Mouse (Mus musculus) liver, embryonic 13.5 days (tissue): ENCODE measurements around the gene Cyb5rl. TPM values are rescaled to one million over a fixed set of nuclear protein-coding genes. Genes with fewer than 3 reads are reported as not detected.
"Not testable (repeated sequence)": the region's sequence is repeated elsewhere in the genome, so short reads cannot be mapped to it uniquely, and the experiment has no call there.

Source experiments
- ATAC-seq: fragments of 200-750 bp; cut with Nextera tagmentation; 2 replicates; pipeline ENCODE4 v1.8.0; 2017; ENCODE audit warnings: low read depth, mild to moderate bottlenecking, moderate number of reproducible peaks, moderate library complexity
- DNase-seq: peaks from one replicate; pipeline ENCODE4 v3.0.0; 2022
- H3K27ac ChIP-seq: fragments of 300-500 bp; sonication (generic); 2 replicates; pipeline ENCODE4 v1.5.1; 2015; ENCODE audit warnings: moderate library complexity, mild to moderate bottlenecking, inconsistent platforms
- H3K27me3 ChIP-seq: fragments of 300-500 bp; sonication (generic); 2 replicates; pipeline ENCODE4 v1.6.1; 2015; ENCODE audit warnings: mild to moderate bottlenecking, inconsistent platforms
- H3K36me3 ChIP-seq: fragments of 300-500 bp; sonication (generic); 2 replicates; pipeline ENCODE4 v1.6.1; 2015; ENCODE audit warnings: mild to moderate bottlenecking, inconsistent platforms
- H3K4me1 ChIP-seq: fragments of 300-500 bp; sonication (generic); replicated peaks from 2 replicates; pipeline ENCODE4 v1.6.1; 2015; ENCODE audit warnings: inconsistent platforms
- H3K4me2 ChIP-seq: fragments of 300-500 bp; sonication (generic); 2 replicates; pipeline ENCODE4 v1.6.1; 2015; ENCODE audit warnings: inconsistent platforms, mild to moderate bottlenecking, moderate library complexity
- H3K4me3 ChIP-seq: fragments of 300-500 bp; sonication (generic); replicated peaks from 2 replicates; pipeline ENCODE4 v1.5.1; 2015; ENCODE audit warnings: mild to moderate bottlenecking, inconsistent platforms
- H3K9ac ChIP-seq: fragments of 300-500 bp; sonication (generic); 2 replicates; pipeline ENCODE4 v1.6.1; 2015; ENCODE audit warnings: mild to moderate bottlenecking, inconsistent platforms
- H3K9me3 ChIP-seq: fragments of 300-500 bp; sonication (generic); replicated peaks from 2 replicates; pipeline ENCODE4 v1.6.1; 2016; ENCODE audit warnings: inconsistent platforms
- WGBS: fragments of 180-500 bp; shearing (Covaris S2); methylation state at CpG from one replicate; pipeline ENCODE4 v1.1.7; 2015; ENCODE audit not compliant: insufficient replicate concordance; 5-methylcytosine and 5-hydroxymethylcytosine counted together
- polyA plus RNA-seq: library from polyadenylated mRNA; unstranded; fragments of >200 nt; fragmentation: Nextera tagmentation; extraction: Ambion mirVana; gene quantifications from 2 replicates; pipeline ENCODE4 v1.2.1, GENCODE M21; 2015

Gene Cyb5rl
- polyA plus RNA-seq, 1 experiment from 2014 or later, result 2.6 TPM

DNA sequence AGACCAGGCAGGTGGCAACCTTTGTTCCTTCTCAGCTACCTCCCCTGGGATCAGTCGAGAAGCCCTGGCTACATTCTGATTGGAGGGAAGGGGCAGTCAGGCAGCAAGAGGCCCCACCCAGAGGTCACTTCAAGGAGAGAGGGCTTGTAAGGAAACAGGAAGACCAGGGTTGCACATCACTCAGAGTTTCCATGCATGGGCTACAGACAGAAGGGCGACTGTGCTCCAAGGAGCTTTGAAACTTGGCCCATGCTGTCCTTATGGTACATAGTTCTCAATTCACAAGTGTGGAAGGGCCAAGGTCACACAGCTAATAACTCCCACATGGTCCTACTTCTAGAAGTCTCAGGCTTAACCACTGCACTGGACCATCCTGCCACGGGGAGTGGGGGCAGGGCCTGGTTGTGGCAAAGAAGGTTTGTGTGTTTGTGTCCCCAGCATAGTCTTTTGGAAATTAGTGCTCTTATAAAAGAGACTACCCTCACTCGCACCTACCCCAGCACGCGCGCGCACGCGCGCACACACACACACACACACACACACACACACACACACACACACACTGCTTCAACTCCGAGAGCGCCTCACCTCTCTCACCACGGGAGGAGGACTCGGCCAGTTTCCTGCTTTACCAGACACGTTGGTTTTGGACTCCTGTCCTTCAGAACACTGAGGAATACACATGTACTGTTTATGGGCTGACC, 27.8 kb downstream of the Cyb5rl start:
- H3K36me3 ChIP-seq, result no peaks in the 10 kb centered on the region
- no peak overlapping the region for H3K9ac ChIP-seq
- no peak for ATAC-seq
- H3K4me2 ChIP-seq, result no peak overlapping the region
- peaks cover 20% of the 10 kb centered on the region for H3K4me1 ChIP-seq
- H3K9me3 ChIP-seq, result no peaks in the 10 kb centered on the region
- no peak overlapping the region for H3K27ac ChIP-seq
- H3K4me3 ChIP-seq, result no peak overlapping the region
- 69% methylated on average over 16 of the region's 16 CpGs for WGBS
- H3K27me3 ChIP-seq, result no peaks in the 10 kb centered on the region
- DNase-seq, result no peak

DNA sequence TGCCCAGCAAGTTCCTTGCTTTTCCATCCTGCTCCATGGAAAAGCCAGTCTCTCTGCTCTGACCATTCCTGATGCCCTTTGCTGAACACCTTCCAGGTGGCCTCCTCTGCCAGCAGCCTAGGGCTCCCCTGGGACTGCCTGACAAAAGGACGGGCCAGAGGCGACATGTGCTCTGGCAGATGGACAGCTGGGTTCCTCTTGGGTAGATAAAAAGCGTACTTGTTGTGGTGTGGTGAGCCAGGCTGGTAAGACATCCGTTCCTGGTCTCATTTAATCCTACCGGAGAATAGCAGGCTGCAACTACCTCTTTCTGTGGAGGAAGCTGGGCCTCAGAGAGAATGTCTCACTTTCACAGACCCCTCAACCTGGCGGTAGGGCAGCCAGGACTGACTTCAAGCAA, 29.3 kb downstream of the Cyb5rl start:
- no peak overlapping the region for H3K4me3 ChIP-seq
- H3K27ac ChIP-seq, result peak overlapping the region; percentile 20; the same call in 1 of the 2 replicates
- H3K27me3 ChIP-seq, result no peaks in the 10 kb centered on the region
- H3K9ac ChIP-seq, result no peak overlapping the region
- no peak overlapping the region for H3K4me2 ChIP-seq
- ATAC-seq (no peak), DNase-seq (no peak)
- H3K4me1 ChIP-seq, result peaks cover 20% of the 10 kb centered on the region
- no peaks in the 10 kb centered on the region for H3K9me3 ChIP-seq
- no peaks in the 10 kb centered on the region for H3K36me3 ChIP-seq
- WGBS, result 25% methylated on average over 6 of the region's 6 CpGs

DNA sequence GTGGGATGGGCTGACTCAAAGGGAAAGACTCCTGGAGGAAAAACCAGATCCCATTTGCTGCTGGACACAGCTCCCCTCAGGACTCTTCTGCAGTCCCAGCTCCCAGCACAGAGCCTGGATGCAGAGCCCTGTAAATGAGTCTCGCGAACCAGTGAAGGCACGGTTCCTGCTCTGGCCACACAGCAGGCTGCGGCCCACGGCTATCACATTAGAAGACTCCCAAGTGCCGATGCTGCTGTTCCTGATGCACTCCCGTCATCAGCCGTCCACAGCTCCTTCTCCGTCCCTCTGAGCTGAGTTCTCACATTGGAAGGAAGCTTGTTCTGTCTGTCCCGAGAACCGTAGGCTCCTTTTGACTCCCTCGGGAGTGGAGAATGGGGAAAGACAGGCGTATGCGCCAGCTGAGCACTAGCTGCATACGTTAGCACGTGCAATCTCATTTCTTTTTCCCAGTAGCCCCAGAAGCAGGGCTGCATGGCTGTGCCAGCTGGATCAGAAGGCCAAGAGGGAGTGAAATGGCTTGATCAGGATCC, 30.1 kb downstream of the Cyb5rl start, which contains the start of gene Cdcp2:
TSS of gene Cdcp2 (plus strand) at position 51 of the 533 bp plus-strand sequence.
- H3K27ac ChIP-seq, result peak within 1 kb of the TSS; percentile 20; the same call in 1 of the 2 replicates
- H3K9me3 ChIP-seq, result no peaks in the 10 kb centered on the region
- 74% methylated on average over 16 of the region's 16 CpGs for WGBS
- ATAC-seq (no peak), DNase-seq (no peak)
- no peak within 1 kb of the TSS for H3K4me2 ChIP-seq
- no peaks in the 10 kb centered on the region for H3K27me3 ChIP-seq
- no peak within 1 kb of the TSS for H3K4me3 ChIP-seq
- H3K4me1 ChIP-seq, result peaks cover 20% of the 10 kb centered on the region
- no peaks in the 10 kb centered on the region for H3K36me3 ChIP-seq
- no peak within 1 kb of the TSS for H3K9ac ChIP-seq

DNA sequence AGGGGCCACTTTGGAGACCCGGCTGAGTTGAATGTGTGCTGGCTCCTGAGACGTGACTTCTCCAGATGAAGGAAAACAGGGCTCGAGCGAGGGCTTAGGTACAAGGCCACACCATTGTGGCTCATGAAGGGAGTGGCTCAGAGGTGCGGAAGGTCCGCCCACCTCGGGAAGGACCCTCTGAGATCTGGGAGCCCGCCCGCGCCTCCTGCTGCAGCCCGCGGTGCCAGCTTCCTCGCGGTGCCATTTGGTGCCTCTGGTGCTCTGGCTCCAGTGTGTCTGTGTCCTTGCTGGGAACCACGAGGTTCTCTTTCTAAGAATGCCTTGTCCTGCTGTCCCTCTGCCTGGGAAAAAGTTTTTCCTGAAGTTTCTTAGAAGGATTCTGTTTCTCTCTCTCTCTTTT, 31.1 kb downstream of the Cyb5rl start:
- H3K36me3 ChIP-seq, result no peaks in the 10 kb centered on the region
- H3K9ac ChIP-seq, result no peak overlapping the region
- H3K27me3 ChIP-seq, result no peaks in the 10 kb centered on the region
- H3K4me3 ChIP-seq, result no peak overlapping the region
- H3K4me1 ChIP-seq, result peaks cover 20% of the 10 kb centered on the region
- no peak for DNase-seq
- ATAC-seq, result no peak
- no peak overlapping the region for H3K4me2 ChIP-seq
- H3K27ac ChIP-seq, result no peak overlapping the region
- 42% methylated on average over 15 of the region's 15 CpGs for WGBS
- no peaks in the 10 kb centered on the region for H3K9me3 ChIP-seq

DNA sequence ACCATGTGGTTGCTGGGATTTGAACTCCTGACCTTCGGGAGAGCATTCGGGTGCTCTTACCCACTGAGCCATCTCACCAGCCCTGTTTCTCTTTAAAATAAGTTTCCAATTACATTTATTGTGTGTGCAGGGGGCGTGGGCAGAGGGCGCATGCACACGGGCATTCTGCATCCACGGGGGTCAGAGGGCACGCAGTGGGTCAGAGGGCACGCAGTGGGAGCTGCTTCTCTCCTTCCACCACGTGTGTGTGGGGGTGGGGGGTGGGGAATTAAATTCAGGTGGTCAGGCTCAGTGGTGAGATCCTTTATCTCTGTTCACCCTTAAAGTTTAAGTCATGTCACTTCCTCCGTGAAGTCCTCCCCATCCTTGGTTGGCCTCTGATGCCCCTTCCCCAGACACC, 31.6 kb downstream of the Cyb5rl start:
- Histone ChIP-seq H3K4me1 (peaks cover 20% of the 10 kb centered on the region), H3K9ac (no peak overlapping the region), H3K4me2 (no peak overlapping the region), H3K27ac (no peak overlapping the region), H3K36me3 (no peaks in the 10 kb centered on the region), H3K27me3 (no peaks in the 10 kb centered on the region), H3K9me3 (no peaks in the 10 kb centered on the region), H3K4me3 (no peak overlapping the region)
- ATAC-seq (no peak), DNase-seq (no peak)
- 72% methylated on average over 10 of the region's 10 CpGs for WGBS

DNA sequence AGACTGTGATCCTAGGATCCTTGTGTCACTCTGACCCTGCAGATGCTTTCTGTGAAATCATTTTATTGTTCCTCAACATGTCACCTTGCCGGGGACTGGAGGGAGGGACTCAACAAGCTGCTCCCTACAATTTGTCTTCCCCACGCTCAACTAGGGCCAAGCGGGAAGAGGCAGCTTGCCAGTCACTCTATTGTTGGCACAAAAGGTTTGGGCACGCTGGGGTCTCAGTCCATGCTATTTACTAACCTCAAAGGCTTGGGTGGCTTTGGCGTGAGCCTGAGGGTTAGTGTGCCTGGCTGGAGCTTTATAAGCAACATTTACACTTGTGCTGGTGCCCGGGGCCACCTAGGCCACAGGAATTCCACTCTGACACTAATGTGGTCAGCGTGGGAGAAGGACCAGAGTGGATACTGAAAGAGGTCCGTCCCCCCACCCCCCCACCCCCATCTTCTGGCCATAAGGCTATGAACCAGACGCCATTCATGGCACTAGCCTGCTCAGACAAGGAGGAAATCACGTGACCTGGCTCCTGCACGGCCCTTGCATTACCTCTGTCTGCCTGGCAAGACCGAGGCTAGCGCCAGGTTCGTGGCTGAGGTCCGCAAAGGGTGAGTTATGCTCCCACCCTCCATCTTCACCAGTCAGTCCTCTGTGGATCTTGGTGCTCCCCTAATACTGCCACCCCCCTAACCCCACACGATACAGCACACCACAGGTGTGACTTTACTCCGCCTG, 32.2 kb downstream of the Cyb5rl start:
- H3K27ac ChIP-seq, result no peak overlapping the region
- no peak overlapping the region for H3K9ac ChIP-seq
- no peak overlapping the region for H3K4me2 ChIP-seq
- H3K27me3 ChIP-seq, result no peaks in the 10 kb centered on the region
- H3K9me3 ChIP-seq, result no peaks in the 10 kb centered on the region
- DNase-seq (no peak), ATAC-seq (no peak)
- 62% methylated on average over 17 of the region's 17 CpGs for WGBS
- H3K4me1 ChIP-seq, result peaks cover 20% of the 10 kb centered on the region
- H3K36me3 ChIP-seq, result no peaks in the 10 kb centered on the region
- no peak overlapping the region for H3K4me3 ChIP-seq

DNA sequence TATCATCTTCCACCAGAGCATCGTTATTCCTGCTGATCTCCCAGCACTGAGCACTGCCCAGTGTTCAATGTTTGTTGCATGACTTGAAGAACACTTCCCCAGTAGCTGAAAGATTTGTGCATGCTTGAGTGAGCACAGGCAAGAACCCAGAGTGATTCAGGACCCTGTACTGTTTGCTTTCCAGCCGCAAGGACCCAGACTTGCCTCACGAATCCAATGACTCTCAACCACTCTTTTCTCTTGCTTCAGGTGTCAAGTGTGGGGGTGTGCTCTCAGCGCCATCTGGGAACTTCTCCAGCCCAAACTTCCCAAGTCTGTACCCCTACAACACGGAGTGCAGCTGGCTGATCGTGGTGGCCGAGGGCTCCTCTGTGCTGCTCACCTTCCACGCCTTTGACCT, 35.4 kb downstream of the Cyb5rl start:
- H3K9me3 ChIP-seq, result no peaks in the 10 kb centered on the region
- WGBS, result 67% methylated on average over 8 of the region's 8 CpGs
- peaks cover 4% of the 10 kb centered on the region for H3K4me1 ChIP-seq
- no peak overlapping the region for H3K4me3 ChIP-seq
- H3K36me3 ChIP-seq, result no peaks in the 10 kb centered on the region
- no peak overlapping the region for H3K9ac ChIP-seq
- H3K27me3 ChIP-seq, result no peaks in the 10 kb centered on the region; the same call in 1 of the 2 replicates
- DNase-seq, result no peak
- H3K4me2 ChIP-seq, result no peak overlapping the region
- ATAC-seq, result no peak
- no peak overlapping the region for H3K27ac ChIP-seq

DNA sequence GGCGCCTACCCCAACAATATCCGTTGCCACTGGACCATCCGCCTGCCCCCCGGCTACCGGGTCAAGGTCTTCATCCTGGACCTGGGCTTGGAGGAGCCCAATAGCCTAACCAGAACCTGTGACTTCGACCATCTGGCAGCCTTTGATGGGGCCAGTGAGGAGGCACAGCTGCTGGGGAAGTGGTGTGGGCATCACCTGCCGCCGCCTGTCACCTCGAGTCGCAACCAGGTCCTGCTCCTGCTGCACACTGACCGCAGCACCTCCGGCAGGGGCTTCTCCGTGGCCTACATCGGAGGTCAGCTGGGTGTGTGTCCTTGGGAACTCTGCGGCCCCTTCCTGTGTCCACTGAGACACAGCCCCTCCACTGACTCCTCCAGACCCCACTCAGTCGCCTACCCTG, 40.0 kb downstream of the Cyb5rl start:
- Histone ChIP-seq H3K4me3 (no peak overlapping the region), H3K9me3 (no peaks in the 10 kb centered on the region)

DNA sequence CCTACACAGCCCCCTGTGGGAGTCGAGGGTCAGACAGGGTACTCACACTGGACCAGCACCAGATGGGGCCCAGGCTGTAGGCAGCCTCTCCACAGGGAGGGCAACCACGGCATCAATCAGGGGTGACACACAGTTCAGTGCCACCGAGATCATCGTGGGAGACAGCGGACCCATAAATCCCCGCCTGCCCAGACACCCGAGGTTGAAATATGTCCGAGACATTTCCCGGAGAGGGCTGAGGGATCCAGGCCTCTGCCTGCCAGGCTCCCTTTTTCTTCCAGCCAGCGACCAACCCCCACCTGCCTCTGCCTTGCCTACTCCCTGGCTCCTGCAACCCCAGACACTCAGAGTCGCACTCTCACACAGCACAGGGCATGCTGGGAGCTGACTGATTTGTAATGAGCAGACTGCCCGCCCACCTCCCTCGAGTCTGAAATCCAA, 41.5 kb downstream of the Cyb5rl start:
- Histone ChIP-seq H3K9me3 (no peaks in the 10 kb centered on the region), H3K4me3 (no peak overlapping the region), H3K27ac (no peak overlapping the region), H3K36me3 (no peaks in the 10 kb centered on the region), H3K4me2 (no peak overlapping the region), H3K9ac (no peak overlapping the region), H3K4me1 (peaks cover 17% of the 10 kb centered on the region), H3K27me3 (peaks cover 6% of the 10 kb centered on the region; the same call in 1 of the 2 replicates)
- ATAC-seq (no peak), DNase-seq (no peak)
- WGBS, result 57% methylated on average over 13 of the region's 13 CpGs

More for the DNA sequence above, 40.0 kb downstream of the Cyb5rl start:
- no peak overlapping the region for H3K9ac ChIP-seq
- H3K36me3 ChIP-seq, result no peaks in the 10 kb centered on the region
- DNase-seq, result no peak
- H3K4me2 ChIP-seq, result no peak overlapping the region
- peaks cover 17% of the 10 kb centered on the region for H3K4me1 ChIP-seq
- no peak overlapping the region for H3K27ac ChIP-seq
- ATAC-seq, result no peak
- H3K27me3 ChIP-seq, result no peaks in the 10 kb centered on the region; the same call in 1 of the 2 replicates
- 76% methylated on average over 16 of the region's 16 CpGs for WGBS

DNA sequence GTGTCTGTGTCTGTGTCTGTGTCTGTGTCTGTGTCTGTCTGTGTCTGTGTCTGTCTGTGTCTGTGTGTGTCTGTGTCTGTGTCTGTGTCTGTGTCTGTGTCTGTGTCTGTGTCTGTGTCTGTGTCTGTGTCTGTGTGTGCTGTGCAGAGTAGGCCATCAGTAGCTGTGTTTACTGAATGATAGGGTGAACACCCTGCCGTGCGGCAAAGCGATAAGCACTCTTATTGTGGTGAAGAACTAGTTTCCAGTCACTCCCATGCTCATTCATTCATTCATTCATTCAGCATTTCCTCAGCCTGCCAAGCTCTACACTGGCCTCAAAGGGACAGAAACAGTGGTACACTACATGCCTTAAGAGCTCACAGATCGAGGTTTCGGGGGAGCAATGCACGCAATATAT, 42.4 kb downstream of the Cyb5rl start:
- peak; percentile 93 for ATAC-seq
- not testable (repeated sequence) for H3K27ac ChIP-seq, H3K27me3 ChIP-seq, H3K4me2 ChIP-seq, H3K36me3 ChIP-seq, H3K9me3 ChIP-seq, H3K9ac ChIP-seq, H3K4me3 ChIP-seq
- peaks cover 17% of the 10 kb centered on the region for H3K4me1 ChIP-seq
- WGBS, result 60% methylated on average over 6 of the region's 6 CpGs
- DNase-seq, result peak; percentile 53

DNA sequence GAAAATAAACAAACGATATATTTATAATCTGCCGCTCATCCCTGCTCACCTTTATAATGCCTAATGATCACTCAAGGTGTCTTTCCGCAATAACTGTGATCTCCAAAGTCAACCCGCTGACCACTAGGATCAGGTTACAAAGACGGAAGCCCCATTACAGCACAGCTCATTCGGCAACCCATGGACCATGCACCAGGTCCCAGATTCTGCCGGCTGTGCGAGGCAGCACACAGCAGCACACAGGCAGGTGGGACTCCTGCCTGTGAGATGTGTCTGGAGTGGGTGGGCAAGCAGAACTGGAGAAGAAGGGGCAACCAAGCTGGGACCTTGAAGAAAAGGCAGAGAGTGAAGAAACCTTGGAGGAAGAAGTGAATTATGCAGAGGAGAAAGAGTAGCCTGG, 47.5 kb downstream of the Cyb5rl start:
- DNase-seq (no peak), ATAC-seq (no peak)
- no peak overlapping the region for H3K27ac ChIP-seq
- no peak overlapping the region for H3K4me2 ChIP-seq
- H3K4me1 ChIP-seq, result peaks cover 9% of the 10 kb centered on the region
- no peak overlapping the region for H3K4me3 ChIP-seq
- no peaks in the 10 kb centered on the region for H3K36me3 ChIP-seq
- no peak overlapping the region for H3K9ac ChIP-seq
- H3K27me3 ChIP-seq, result 0 out of 2 replicates have a peak, but pooled peaks cover 6% of the 10 kb centered on the region
- no peaks in the 10 kb centered on the region for H3K9me3 ChIP-seq
- 57% methylated on average over 8 of the region's 8 CpGs for WGBS
